Mouse (Mus musculus) cerebral cortex, adult 2 months (tissue): ENCODE data around the gene Gm26602.

Experiments used
- WGBS: fragments of 180-500 bp; shearing (Covaris S2); methylation state at CpG from one replicate; pipeline ENCODE4 v1.1.7; 2018; 5-methylcytosine and 5-hydroxymethylcytosine counted together

Gene Gm26602

GRCm38 (mm10) chr10:79958140-79958816 is 47.6 kb downstream of the Gm26602 start:
- WGBS: 16% methylated on average over 21 of the region's 21 CpGs

- 15% methylated on average over 10 of the region's 10 CpGs for WGBS
Measured at GRCm38 (mm10) chr10:79959412-79959811, 48.8 kb downstream of the Gm26602 start.

- under 1% methylated on average over 61 of the region's 61 CpGs for WGBS
Measured at GRCm38 (mm10) chr10:79959847-79960601, 49.4 kb downstream of the Gm26602 start, which contains the start of gene Wdr18. TSS of gene Wdr18 (plus strand) at chr10:79960152.
